Mouse (Mus musculus): ENCODE measurements around the gene Syvn1. TPM values are rescaled to one million over a fixed set of nuclear protein-coding genes. Genes with fewer than 3 reads are reported as not detected.

Syvn1 gene
- 90.1 and 101 TPM in 2 replicates for polyA plus RNA-seq (2012)

DNA sequence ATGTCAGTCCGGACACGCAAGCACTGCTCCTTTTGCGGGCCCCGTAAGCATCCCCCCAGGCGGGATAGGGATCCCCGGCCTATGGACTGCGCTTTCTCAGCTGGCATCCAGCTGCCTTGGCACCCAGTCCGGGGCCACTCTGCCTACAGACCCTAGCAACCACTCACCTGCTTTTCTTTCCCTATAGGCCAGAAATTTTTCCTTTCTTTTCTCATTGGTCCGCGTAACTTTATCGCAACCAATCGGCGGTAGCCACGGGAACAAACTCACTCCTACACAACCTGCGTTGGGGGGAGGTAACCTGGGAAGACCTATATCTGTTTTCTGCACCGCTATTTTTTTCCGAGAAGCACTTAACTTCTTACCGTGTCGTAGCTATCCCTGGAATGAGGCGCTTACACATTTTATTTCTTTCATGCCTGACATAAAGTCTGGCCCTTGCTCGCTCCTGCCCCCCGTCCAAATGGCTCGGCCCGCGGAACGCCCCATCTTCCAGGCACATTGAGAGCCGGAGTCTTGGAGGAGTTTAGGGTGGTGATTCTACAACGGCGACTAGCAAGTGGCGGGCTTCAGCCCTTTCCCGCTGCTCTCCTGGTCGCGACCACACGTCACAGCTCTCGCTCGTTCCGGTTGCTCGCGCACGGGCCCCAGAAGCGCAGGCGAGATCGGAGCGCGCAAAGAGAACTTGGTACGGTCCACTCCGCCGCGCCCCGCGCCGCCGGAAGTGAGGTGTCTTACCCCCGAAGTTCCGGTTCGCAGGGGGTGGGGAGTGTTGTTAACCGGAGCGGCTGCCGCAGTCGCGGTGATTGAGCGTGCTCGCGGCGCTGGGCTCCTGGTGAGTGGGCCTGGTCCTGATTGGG, at the start of gene Syvn1:
Gene Syvn1, plus strand, starts transcription at position 283 of the 860 bp plus-strand sequence.
- TF ChIP-seq GATA1 (IDR thresholded peaks at IDR 0.05; ENCODE audit: low read length): no peak

DNA sequence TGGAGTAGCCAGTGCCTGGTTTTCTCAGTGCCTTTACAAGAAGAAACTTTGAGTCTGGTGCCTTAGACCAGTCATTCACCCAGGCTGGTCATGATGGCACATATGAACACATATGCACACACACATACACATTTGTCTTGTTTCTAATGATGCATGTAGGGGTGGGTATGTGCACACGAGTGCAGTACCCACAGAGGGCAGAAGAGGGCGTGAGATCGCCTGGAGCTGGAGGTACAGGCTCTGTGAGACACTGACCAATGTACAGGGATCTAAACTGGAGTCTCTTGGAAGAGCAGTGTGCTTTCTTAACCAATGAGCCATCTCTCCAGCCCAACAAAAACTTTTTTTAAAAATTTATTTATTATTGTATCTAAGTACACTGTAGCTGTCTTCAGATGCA, 48.2 kb upstream of the Syvn1 start:
- TF ChIP-seq GATA1 (IDR thresholded peaks at IDR 0.05; ENCODE audit: low read length): no peak

DNA sequence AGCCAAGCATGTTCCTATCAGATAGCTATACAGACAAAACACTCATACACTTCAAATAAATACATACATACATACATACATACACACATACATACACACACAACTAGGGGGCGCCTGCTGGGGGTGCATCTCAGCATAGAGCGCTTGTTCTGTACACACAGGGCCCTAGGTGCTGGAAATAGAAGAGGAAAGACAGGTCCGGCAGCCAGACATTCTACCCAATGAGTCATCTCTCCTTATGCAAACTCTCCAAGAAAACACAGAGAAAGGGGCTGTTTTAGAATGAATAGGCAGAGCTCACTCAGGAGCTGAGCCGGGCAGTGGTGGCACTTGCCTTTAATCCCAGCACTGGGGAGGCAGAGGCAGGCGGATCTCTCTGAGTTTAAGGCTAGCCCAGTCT, 46.4 kb upstream of the Syvn1 start:
- TF ChIP-seq GATA1 (IDR thresholded peaks at IDR 0.05; ENCODE audit: low read length): no peak

DNA sequence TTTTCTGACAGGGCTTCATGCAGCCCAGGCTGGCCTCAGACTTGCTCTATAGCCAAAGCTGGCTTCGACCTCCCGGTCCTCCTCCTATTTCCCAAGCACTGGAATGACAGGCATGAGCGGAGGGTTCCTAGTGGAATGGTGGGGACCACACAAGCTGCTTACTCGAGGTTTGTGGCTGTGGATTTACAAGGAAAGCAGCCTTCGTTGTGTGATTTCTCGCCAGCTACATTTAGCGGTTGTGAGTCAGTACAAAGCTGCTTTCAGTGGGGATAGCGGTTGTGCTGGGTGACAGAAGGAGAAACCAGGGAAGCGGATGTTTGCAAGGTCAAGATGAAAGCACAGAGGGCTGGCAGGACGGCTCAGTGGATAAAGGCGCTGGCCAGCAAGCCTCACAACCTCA, 40.8 kb upstream of the Syvn1 start:
- no peak for TF ChIP-seq GATA1 (IDR thresholded peaks at IDR 0.05; ENCODE audit: low read length)

DNA sequence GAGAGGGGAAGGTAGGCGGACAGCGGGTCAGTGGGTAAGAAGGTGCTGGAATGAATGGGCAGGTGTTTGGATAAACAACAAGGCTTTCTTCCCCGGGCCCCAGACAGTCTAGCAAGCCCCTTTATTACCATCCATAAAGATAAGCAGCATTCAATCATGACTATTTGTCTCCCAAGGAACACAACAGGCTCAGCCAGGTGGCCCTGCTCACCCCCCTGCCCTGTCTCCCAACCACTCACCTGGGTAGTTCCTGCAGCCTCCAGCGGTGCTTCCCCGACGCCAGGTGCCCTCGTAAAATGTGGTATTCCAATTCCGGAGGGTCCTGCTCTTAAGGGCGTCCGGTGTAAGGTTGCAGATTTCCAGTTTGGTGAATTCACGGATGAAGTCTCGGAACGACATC, 39.4 kb upstream of the Syvn1 start:
- TF ChIP-seq GATA1 (IDR thresholded peaks at IDR 0.05; ENCODE audit: low read length): no peak

DNA sequence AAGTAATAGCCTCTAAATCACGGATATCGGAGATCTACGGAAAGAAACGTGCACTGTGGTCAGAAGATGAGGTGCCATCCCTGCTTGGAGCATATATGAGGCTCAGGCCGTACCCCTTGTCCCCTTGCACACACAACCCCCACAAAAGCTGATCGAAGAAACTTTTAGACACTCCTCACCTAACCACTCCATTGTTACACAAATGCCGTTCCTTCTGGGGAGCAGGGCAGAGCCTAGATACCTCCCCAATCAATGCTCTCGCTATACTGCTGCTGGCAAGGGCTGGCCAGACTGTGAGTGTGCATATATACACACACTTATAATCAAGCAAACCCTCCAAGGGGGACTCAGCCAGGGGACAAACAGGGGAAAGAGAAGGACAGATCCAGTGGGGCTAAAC, 37.2 kb upstream of the Syvn1 start:
- TF ChIP-seq GATA1 (IDR thresholded peaks at IDR 0.05; ENCODE audit: low read length): no peak

DNA sequence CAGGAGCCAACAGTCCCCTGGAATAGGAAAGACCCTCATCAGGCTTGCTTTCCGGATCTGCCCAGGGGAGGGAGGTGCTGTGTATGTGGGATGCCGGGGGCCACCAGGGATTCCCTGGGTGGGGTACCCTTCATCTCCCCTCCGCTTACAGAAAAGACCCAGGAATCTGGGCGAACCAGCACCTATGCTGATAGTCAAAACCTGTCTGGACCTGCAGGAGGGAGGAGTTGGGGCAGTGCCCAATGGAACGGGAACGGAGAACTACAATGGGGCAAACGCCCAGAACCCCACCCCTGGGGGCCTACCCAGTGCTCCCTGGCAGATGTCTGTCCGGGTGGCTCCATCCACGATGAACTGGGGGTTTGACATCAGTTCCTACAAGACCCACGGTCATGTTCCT, 32.7 kb upstream of the Syvn1 start:
- TF ChIP-seq GATA1 (IDR thresholded peaks at IDR 0.05; ENCODE audit: low read length): no peak

DNA sequence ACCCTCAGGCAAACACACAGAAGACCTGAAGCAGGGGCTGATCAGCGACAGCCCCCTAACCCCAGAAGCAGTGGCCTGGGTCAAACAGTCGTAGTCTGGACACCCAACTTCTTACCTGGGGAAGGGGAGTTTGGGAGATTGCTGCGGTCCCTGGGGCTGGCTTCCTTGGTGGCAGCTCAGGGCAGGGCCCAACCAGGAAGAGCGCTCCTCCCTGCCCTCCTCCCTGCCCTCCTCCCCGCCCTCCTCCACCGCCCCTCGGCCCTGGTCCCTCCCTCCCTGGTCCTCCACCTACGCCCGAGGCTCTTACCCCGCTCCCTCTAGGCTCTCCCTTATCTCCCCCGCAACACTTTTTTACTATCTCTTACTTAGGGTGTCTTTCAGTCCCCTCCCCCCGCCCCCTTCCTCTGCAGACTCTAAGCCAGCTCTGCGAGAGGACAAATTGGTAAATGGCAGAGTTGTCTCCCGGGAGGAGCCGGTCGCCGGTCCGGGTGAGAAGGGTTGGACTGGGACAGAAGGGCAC, 31.3 kb upstream of the Syvn1 start:
- TF ChIP-seq GATA1 (IDR thresholded peaks at IDR 0.05; ENCODE audit: low read length): no peak

DNA sequence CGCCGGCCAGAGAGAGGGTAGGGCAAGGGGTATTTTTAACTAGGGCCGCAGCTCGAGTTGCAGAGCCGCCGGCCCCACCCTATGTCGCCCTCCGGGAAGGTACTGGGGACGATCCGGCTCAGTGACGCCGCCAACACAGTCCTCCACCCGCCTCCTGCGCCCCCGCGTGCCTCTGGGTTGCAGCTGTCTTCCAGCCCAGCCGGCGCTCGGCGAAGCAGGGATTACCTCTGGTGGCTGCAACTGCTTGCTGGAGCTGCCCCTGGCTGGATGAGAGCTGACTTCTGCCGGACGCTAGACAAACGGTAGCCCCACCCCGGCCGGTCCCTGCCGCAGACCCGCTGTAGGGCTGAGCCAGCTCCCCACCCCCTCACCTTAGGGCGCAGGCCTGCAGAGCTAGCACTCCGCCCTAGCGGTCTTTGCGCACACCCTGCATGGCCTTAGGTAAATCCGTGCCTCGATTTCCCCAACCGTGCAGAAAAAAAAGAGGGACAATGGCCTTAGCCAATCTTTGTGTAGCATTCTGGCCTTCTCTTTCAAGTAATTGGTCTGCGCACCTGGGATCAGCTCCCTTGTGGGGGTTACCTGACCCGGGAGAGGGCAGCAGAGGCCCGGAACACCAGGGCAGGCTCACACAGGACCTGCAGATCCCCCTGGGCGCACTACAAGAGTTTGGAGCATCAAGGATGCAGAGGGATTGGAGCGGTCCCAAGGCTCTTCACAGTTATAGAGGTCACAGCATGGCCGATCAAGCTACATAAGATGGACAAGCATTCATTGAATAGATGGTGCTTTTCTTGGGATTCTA, 30.7 kb upstream of the Syvn1 start, which contains the start of gene Capn1:
Gene Capn1, minus strand, starts transcription at position 387 of the 805 bp plus-strand sequence.
- TF ChIP-seq GATA1 (IDR thresholded peaks at IDR 0.05; ENCODE audit: low read length): no peak

DNA sequence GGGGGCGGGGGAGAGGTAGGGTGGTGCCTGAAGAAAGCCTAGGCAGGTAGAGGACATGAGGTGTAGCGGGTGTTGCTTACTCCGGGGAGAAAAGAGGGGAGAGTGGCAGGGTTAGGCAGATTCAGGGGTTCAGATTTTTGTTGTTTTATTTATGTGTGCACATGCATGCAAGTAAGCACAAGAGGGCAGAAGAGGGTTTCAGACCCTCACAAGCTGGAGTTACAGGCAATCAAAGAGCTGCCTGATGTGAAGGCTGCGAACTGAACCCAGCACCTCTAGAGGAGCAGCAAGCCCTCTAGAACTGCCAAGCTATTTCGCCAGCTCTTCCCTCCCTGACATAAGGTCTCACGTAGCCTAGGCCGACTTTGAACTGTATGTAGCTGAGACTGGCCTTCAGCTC, 29.8 kb upstream of the Syvn1 start:
- TF ChIP-seq GATA1 (IDR thresholded peaks at IDR 0.05; ENCODE audit: low read length): no peak

DNA sequence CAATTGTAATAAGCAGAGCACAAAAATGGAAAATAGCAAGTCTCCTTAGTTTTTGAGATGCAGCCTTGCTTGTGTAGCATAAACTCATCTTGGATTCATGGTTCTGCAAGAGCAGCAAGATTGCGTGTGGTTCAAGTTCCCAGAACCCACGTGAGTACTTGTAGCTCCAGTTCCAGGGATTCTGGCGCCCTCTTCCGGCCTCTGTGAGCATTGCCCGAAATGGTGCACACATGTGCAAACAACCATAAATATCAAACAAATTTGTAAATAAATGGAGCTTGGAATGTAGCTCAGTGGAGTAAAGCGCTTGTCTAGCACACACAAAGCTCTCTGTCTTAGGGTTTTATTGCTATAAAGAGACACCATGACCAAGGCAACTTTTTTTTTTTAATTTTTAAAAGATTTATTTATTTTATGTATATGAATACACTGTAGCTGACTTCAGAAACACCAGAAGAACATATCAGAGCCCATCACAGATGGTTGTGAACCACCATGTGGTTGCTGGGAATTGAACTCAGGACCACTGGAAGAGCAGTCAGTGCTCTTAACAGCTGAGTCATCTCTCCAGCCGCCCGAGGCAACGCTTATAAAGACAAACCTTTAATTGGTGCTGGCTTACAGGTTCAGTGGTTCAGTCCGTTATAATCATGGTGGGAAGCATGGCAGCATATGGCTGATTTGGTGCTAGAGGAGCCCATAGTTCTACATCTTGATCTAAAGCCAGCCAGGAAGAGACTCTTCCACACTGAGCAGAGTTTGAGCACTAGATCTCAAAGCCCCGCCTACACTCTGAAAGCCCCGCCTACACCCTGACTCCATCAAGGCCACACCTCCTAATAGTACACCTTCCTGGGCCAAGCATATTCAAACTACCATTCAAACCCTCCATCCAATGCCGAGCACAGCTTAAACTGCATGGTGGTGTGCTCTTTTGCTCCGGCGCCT, 28.0 kb upstream of the Syvn1 start:
- no peak for TF ChIP-seq GATA1 (IDR thresholded peaks at IDR 0.05; ENCODE audit: low read length)

DNA sequence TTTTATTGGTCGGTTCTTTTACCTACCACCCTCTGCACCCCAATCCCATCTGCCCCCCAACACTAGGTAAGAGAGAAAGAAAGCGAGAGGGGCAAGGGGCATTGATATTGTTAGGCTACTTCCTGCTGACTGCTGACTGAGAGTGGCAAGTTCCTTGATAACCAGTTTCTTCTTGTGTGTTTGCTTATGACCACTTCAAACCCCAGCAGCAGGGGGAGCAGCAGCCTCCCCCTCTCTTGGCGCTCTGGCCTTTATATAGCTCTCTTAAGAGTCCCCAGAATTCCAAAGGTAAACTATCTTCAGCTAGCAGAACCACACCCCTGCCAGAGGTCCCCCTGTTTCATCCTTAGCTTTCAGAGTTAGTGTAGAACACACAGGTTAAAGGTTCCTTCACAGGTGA, 26.1 kb upstream of the Syvn1 start:
- TF ChIP-seq GATA1 (IDR thresholded peaks at IDR 0.05; ENCODE audit: low read length): no peak

DNA sequence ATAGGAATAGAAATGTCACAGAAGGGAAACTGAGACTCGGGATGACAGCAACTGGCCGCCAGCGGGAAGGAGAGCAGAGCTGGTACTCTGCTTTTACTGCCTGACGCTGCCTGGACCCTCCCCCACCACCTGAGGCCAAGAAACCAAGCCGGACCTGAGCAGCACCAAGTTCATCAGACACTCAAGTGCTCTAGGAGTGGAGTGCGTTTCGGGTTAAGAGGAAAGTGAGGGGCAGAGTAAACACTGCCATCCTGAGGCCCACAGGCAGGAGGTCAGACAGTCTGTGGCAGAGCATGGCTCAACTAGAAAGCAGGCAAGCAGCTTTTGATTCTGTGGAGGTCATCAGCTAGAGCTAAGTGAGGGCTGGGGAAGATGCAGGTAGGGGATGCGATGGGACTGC, 23.3 kb upstream of the Syvn1 start:
- TF ChIP-seq GATA1 (IDR thresholded peaks at IDR 0.05; ENCODE audit: low read length): no peak

DNA sequence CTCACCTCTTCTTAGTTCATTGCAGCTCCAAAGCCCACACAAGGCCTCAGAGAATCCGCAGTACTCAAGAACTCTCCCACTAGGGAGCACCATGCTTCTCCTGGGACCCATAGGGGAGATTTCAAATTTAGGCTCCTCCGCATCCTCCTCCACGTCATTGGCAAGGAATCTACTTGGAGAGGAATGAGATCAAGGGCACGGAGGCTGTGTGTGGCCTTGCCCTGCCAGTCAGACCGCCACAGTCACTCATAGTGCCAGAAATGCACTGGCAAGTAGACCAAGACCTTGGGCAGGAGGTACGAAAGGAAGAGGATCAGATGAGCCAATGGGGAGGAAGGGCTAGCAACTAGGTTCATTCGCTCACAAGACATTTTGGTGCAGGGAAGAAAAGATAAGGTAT, 22.4 kb upstream of the Syvn1 start:
- TF ChIP-seq GATA1 (IDR thresholded peaks at IDR 0.05; ENCODE audit: low read length): no peak

DNA sequence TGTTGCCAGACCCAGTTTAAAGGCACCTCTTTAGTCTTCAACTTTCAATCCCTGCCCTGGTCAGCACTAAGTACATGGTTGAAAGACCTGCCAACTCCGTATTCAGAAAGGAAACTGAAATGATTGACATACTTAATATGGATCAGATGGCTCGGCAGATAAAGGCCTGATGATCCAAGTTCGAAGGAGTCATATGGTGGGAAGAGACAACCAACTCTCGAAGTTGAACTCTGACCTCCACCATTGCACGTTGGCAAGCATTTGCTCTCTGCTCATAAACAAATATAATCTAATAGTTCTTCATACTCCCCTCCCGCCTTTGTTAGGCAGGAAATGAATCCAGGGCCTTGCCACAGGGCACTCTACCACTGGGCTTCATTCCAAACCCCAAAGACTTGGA, 17.4 kb upstream of the Syvn1 start:
- no peak for TF ChIP-seq GATA1 (IDR thresholded peaks at IDR 0.05; ENCODE audit: low read length)

Measured in G1E-ER4 (cell line).